Comparison of ENCODE assay signal across 8 mouse cellular contexts in the genomic region with DNA sequence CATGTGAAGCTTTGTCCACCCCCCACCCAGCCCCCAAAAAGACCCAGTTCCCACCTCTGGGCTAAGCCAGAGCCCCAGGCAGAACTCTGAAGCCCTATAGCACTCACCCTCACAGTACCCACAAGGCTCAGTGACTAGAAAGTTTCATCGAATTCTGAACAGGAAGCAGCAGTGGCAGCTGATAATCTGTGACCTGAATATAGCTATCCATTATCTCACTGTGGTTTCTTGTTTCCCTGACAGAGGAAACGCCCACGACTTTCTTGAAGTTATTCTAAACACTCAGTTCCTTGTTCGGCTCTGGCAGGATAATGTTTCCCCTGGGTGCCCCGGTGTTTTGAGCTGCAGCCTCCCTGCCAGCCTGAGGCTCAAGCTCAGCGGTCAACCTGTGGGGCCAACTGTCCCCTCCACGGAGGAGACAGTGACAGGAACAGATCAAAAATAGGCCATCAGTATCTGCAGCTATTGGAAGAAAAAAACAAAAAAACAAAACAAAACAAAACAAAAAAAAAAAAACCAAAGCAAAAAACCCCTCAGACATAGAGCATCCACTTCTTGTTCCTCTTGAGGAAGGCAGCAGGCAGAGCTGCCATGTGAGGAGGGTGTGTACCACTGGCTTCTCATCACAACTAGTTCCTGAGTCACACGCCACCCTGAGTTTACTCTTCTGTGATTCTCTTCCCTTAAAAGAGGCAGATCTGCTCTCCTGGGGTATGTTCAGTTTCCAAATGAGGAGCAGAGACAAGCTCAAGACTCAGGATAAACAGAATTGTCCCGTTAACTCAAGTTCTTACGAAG. TPM values are rescaled to one million over a fixed set of nuclear protein-coding genes. Genes with fewer than 3 reads are reported as not detected.
DNase-seq lines count a peak whose midpoint lies in the region; ATAC-seq and TF ChIP-seq lines count a peak whose summit lies in the region.

No protein-coding gene starts in this region.

- peaks cover 14% of the 10 kb centered on the region for H3K4me1 ChIP-seq in intestine, embryonic 14.5 days (replicated peaks; ENCODE audit: control insufficient read depth, insufficient read depth, low read length)
- peaks cover 14% of the 10 kb centered on the region; the same call in 1 of the 2 replicates for H3K4me1 ChIP-seq in lung, embryonic 16.5 days (replicated peaks; ENCODE audit: control insufficient read depth, insufficient read depth, low read length)
- peaks cover 10% of the 10 kb centered on the region; the same call in 1 of the 2 replicates for H3K4me1 ChIP-seq in stomach, embryonic 14.5 days (ENCODE audit: control insufficient read depth, insufficient read depth, low read length)

- no peak for DNase-seq in layer of hippocampus, adult 2 months (ENCODE audit: low spot score in 2 of 2)
- DNase-seq in layer of hippocampus, adult 18-20 months (ENCODE audit: low spot score in 2 of 2), result no peak
- peak; percentile 51 for DNase-seq in embryo, embryonic 10 days (ENCODE audit: low spot score)
- no peak for DNase-seq in intestine, embryonic 14.5 days (ENCODE audit: low spot score)
- no peak for DNase-seq in MN1 (ENCODE audit: low spot score)
- DNase-seq in gastrocnemius, postnatal 25 days, result no peak

- H3K27me3 ChIP-seq in intestine, embryonic 14.5 days (replicated peaks; ENCODE audit: control insufficient read depth, insufficient read depth, low read length), result no peaks in the 10 kb centered on the region
- no peaks in the 10 kb centered on the region for H3K27me3 ChIP-seq in lung, embryonic 16.5 days (ENCODE audit: control insufficient read depth, insufficient read depth, low read depth, low read length)
- H3K27me3 ChIP-seq in stomach, embryonic 14.5 days (ENCODE audit: control insufficient read depth, insufficient read depth, low read length), result no peaks in the 10 kb centered on the region

- H3K9me3 ChIP-seq in intestine, embryonic 14.5 days (ENCODE audit: control insufficient read depth, low read length), result no peaks in the 10 kb centered on the region
- no peaks in the 10 kb centered on the region for H3K9me3 ChIP-seq in lung, embryonic 16.5 days (ENCODE audit: control insufficient read depth, low read length)
- no peaks in the 10 kb centered on the region for H3K9me3 ChIP-seq in stomach, embryonic 14.5 days (ENCODE audit: control insufficient read depth, low read depth, low read length)

- ATAC-seq in intestine, embryonic 14.5 days (replicated peaks; ENCODE audit: low FRiP score, low TSS enrichment, low read depth), result 0 out of 2 replicates have a peak, but pooled peaks have one; percentile 30
- ATAC-seq in lung, embryonic 16.5 days (ENCODE audit: low read depth), result peak; percentile 73
- ATAC-seq in stomach, embryonic 14.5 days (ENCODE audit: insufficient number of reproducible peaks, insufficient read depth, low FRiP score, low read depth), result 0 out of 2 replicates have a peak, but pooled peaks have one; percentile 33

- peak overlapping the region; percentile 18 for H3K4me2 ChIP-seq in intestine, embryonic 14.5 days (ENCODE audit: low read length)
- 0 out of 2 replicates have a peak overlapping the region, but pooled peaks have one; percentile 5 for H3K4me2 ChIP-seq in lung, embryonic 16.5 days (ENCODE audit: low read depth, low read length)
- 0 out of 2 replicates have a peak overlapping the region, but pooled peaks have one; percentile 3 for H3K4me2 ChIP-seq in stomach, embryonic 14.5 days (replicated peaks; ENCODE audit: low read depth, low read length)

- no peak for TF ChIP-seq CTCF in layer of hippocampus, adult 2 months (conservative IDR thresholded peaks at IDR 0.05)

- WGBS in intestine, embryonic 14.5 days, result 19% methylated on average over 10 of the region's 10 CpGs
- WGBS in lung, embryonic 16.5 days, result 23% methylated on average over 10 of the region's 10 CpGs
- WGBS in stomach, embryonic 14.5 days, result 24% methylated on average over 10 of the region's 10 CpGs

- H3K27ac ChIP-seq in layer of hippocampus, adult 2 months, result peak overlapping the region; percentile 11; the same call in 1 of the 2 replicates
- H3K27ac ChIP-seq in intestine, embryonic 14.5 days (ENCODE audit: low read depth), result peak overlapping the region; percentile 48
- peak overlapping the region; percentile 60 for H3K27ac ChIP-seq in lung, embryonic 16.5 days (ENCODE audit: low read length)
- no peak overlapping the region; the same call in 1 of the 2 replicates for H3K27ac ChIP-seq in stomach, embryonic 14.5 days (ENCODE audit: low read length)

- H3K4me3 ChIP-seq in layer of hippocampus, adult 2 months, result no peak overlapping the region
- no peak overlapping the region for H3K4me3 ChIP-seq in intestine, embryonic 14.5 days (ENCODE audit: low read depth, low read length)
- no peak overlapping the region for H3K4me3 ChIP-seq in lung, embryonic 16.5 days (ENCODE audit: low read length)
- H3K4me3 ChIP-seq in stomach, embryonic 14.5 days (ENCODE audit: low read depth, low read length), result no peak overlapping the region

- H3K36me3 ChIP-seq in intestine, embryonic 14.5 days (ENCODE audit: control insufficient read depth, insufficient read depth, low read length), result no peaks in the 10 kb centered on the region
- no peaks in the 10 kb centered on the region for H3K36me3 ChIP-seq in lung, embryonic 16.5 days (ENCODE audit: control insufficient read depth, insufficient read depth, low read length)
- H3K36me3 ChIP-seq in stomach, embryonic 14.5 days (ENCODE audit: control insufficient read depth, insufficient read depth, low read length), result no peaks in the 10 kb centered on the region

- no peak overlapping the region for H3K9ac ChIP-seq in intestine, embryonic 14.5 days (ENCODE audit: low read length)
- H3K9ac ChIP-seq in lung, embryonic 16.5 days (ENCODE audit: low read length), result 0 out of 2 replicates have a peak overlapping the region, but pooled peaks have one; percentile 17
- H3K9ac ChIP-seq in stomach, embryonic 14.5 days (replicated peaks; ENCODE audit: low read depth, low read length), result no peak overlapping the region

RNA-seq across cellular contexts. Expression of a gene that starts 43.9 kb away (rescaled TPM):
- 10 to 100 TPM; 30.9 to 38.9 TPM for total RNA-seq in layer of hippocampus, adult 2 months (2021)
- total RNA-seq in layer of hippocampus, adult 18-20 months (2021), result 10 to 100 TPM; 28.2 to 32.5 TPM
- polyA plus RNA-seq in intestine, embryonic 14.5 days (2014; fragmentation: Nextera tagmentation; extraction: Ambion mirVana), result 82.1 and 88.2 TPM in 2 replicates
- 70.5 and 72.3 TPM in 2 replicates for polyA plus RNA-seq in lung, embryonic 16.5 days (2015; fragmentation: Nextera tagmentation; extraction: Ambion mirVana)
- 94.8 and 106 TPM in 2 replicates for polyA plus RNA-seq in stomach, embryonic 14.5 days (2014; fragmentation: Nextera tagmentation; extraction: Ambion mirVana)
- total RNA-seq in gastrocnemius, postnatal 25 days (2021), result 10 to 100 TPM; 78.4 to 94.0 TPM

RNA-seq across cellular contexts. Expression of a gene that starts 48.8 kb away (rescaled TPM):
- 1 to 10 TPM; 3.2 to 4.2 TPM for total RNA-seq in layer of hippocampus, adult 2 months (2021)
- 1 to 10 TPM; 3.3 to 4.5 TPM for total RNA-seq in layer of hippocampus, adult 18-20 months (2021)
- polyA plus RNA-seq in intestine, embryonic 14.5 days (2014; fragmentation: Nextera tagmentation; extraction: Ambion mirVana), result 1.1 and 1.3 TPM in 2 replicates
- polyA plus RNA-seq in lung, embryonic 16.5 days (2015; fragmentation: Nextera tagmentation; extraction: Ambion mirVana), result 1.8 and 2.1 TPM in 2 replicates
- 0.64 and 1.3 TPM in 2 replicates for polyA plus RNA-seq in stomach, embryonic 14.5 days (2014; fragmentation: Nextera tagmentation; extraction: Ambion mirVana)
- total RNA-seq in gastrocnemius, postnatal 25 days (2021), result 10 to 100 TPM; 19.1 to 19.6 TPM
